13 mouse cellular contexts compared by ENCODE assay signal in genomic region chr12:73692321-73692720, GRCm38 (mm10).
DNase-seq lines count a peak whose midpoint lies in the region; ATAC-seq and TF ChIP-seq lines count a peak whose summit lies in the region.
"Had no signal": no experiment of that assay in that cellular context is flagged by ENCODE, and none has a peak within 500 bp of the region (broad histone marks: within the 10 kb centered on the region; RNA-seq: fewer than 3 reads in every experiment).

No protein-coding gene starts in this region.

- H3K9me3 ChIP-seq in embryonic facial prominence, embryonic 14.5 days (ENCODE audit: control insufficient read depth, low read length) = no peaks in the 10 kb centered on the region
- H3K9me3 ChIP-seq in embryonic facial prominence, embryonic 10.5 days = no peaks in the 10 kb centered on the region

- no peak overlapping the region for H3K4me2 ChIP-seq in embryonic facial prominence, embryonic 14.5 days (ENCODE audit: low read depth, low read length)

- ATAC-seq in embryonic facial prominence, embryonic 14.5 days (ENCODE audit: low read depth) = peak; percentile 19; the same call in 1 of the 2 replicates

- TF ChIP-seq CTCF in left cerebral cortex, adult 2 months (IDR thresholded peaks at IDR 0.05) = peak; percentile 8

- H3K27me3 ChIP-seq in embryonic facial prominence, embryonic 14.5 days (replicated peaks; ENCODE audit: control insufficient read depth, insufficient read depth, low read length) = no peaks in the 10 kb centered on the region
- no peaks in the 10 kb centered on the region for H3K27me3 ChIP-seq in embryonic facial prominence, embryonic 10.5 days (replicated peaks; ENCODE audit: low read depth, poor library complexity, severe bottlenecking)

- H3K9ac ChIP-seq in embryonic facial prominence, embryonic 14.5 days (ENCODE audit: low read depth, low read length) = no peak overlapping the region

- H3K4me1 ChIP-seq in embryonic facial prominence, embryonic 14.5 days (ENCODE audit: control insufficient read depth, insufficient read depth, low read length) = peaks cover 2% of the 10 kb centered on the region; the same call in 1 of the 2 replicates
- peaks cover 13% of the 10 kb centered on the region for H3K4me1 ChIP-seq in embryonic facial prominence, embryonic 10.5 days

- H3K36me3 ChIP-seq in embryonic facial prominence, embryonic 14.5 days (ENCODE audit: control insufficient read depth, insufficient read depth, low read length) = no peaks in the 10 kb centered on the region
- no peaks in the 10 kb centered on the region for H3K36me3 ChIP-seq in embryonic facial prominence, embryonic 10.5 days (replicated peaks)

- WGBS in embryonic facial prominence, embryonic 14.5 days = 25% methylated on average over 4 of the region's 4 CpGs
- 34% methylated on average over 4 of the region's 4 CpGs for WGBS in embryonic facial prominence, embryonic 10.5 days

- H3K27ac ChIP-seq in embryonic facial prominence, embryonic 14.5 days (replicated peaks; ENCODE audit: low read depth, low read length) = no peak overlapping the region
- H3K27ac ChIP-seq in embryonic facial prominence, embryonic 10.5 days (replicated peaks) = no peak overlapping the region
- H3K27ac ChIP-seq in left cerebral cortex, adult 2 months = no peak overlapping the region

- no peak for DNase-seq in embryonic facial prominence, embryonic 14.5 days (ENCODE audit: low spot score)
- DNase-seq in embryonic facial prominence, embryonic 10.5 days (ENCODE audit: low spot score) = no peak
- peak; percentile 19 to 44 for DNase-seq in left cerebral cortex, adult 2 months (ENCODE audit: extremely low spot score in 1 of 2, low spot score in 2 of 2)
- DNase-seq in left cerebral cortex, adult 11 months (ENCODE audit: low spot score) = no peak
- DNase-seq in urinary bladder, postnatal 36 days (ENCODE audit: low spot score in 2 of 2) = peak; percentile 15 to 29
- no peak for DNase-seq in urinary bladder, adult 18-20 months (ENCODE audit: low spot score in 2 of 2)
- peak; percentile 49 for DNase-seq in thymus, postnatal 4 days
- no peak for DNase-seq in heart, postnatal 25 days (ENCODE audit: low spot score)
- DNase-seq: adrenal gland, postnatal 36 days; cerebellum, adult 9-11 months; heart, postnatal 36 days; kidney, adult 9 months had no signal

- no peak overlapping the region for H3K4me3 ChIP-seq in embryonic facial prominence, embryonic 14.5 days (ENCODE audit: low read depth, low read length)
- no peak overlapping the region for H3K4me3 ChIP-seq in embryonic facial prominence, embryonic 10.5 days
- no peak overlapping the region for H3K4me3 ChIP-seq in left cerebral cortex, adult 2 months
- H3K4me3 ChIP-seq: myocyte had no signal

- intact Hi-C loops in left cerebral cortex, adult 2 months (cut with DNase I) = loop anchor here (5.0 to 10.0 kb wide), 2 partner anchors 105 to 678 kb away; no protein-coding TSS in a partner anchor
- intact Hi-C loops in heart, postnatal 25 days (cut with DNase I) = loop anchor here (2.0 kb wide), 1 partner anchor 108 kb away; the partner anchor contains the start of gene Prkch

Comparison
In these comparisons a context has a peak if more than half of its experiments do, and no peak if none do; other contexts are left out.
1. DNase-seq: peak in left cerebral cortex, adult 2 months (2 of 2), urinary bladder, postnatal 36 days (2 of 2) and thymus, postnatal 4 days (single experiment); none in embryonic facial prominence, embryonic 14.5 days (single experiment), embryonic facial prominence, embryonic 10.5 days (single experiment), left cerebral cortex, adult 11 months (single experiment), urinary bladder, adult 18-20 months (0 of 2) and heart, postnatal 25 days (single experiment).